Mouse (Mus musculus) heart, postnatal 0 days (tissue): ENCODE results near the gene Dmc1.

Source experiments
- CTCF ChIP-seq: IDR thresholded peaks from 2 replicates; pipeline ENCODE4 v1.5.1; 2016; ENCODE audit warnings: antibody characterized with exemption, control low read depth, low read depth
- EP300 ChIP-seq: IDR thresholded peaks from 2 replicates; pipeline ENCODE4 v1.6.1; 2016; ENCODE audit warnings: antibody characterized with exemption, low read depth

DNA sequence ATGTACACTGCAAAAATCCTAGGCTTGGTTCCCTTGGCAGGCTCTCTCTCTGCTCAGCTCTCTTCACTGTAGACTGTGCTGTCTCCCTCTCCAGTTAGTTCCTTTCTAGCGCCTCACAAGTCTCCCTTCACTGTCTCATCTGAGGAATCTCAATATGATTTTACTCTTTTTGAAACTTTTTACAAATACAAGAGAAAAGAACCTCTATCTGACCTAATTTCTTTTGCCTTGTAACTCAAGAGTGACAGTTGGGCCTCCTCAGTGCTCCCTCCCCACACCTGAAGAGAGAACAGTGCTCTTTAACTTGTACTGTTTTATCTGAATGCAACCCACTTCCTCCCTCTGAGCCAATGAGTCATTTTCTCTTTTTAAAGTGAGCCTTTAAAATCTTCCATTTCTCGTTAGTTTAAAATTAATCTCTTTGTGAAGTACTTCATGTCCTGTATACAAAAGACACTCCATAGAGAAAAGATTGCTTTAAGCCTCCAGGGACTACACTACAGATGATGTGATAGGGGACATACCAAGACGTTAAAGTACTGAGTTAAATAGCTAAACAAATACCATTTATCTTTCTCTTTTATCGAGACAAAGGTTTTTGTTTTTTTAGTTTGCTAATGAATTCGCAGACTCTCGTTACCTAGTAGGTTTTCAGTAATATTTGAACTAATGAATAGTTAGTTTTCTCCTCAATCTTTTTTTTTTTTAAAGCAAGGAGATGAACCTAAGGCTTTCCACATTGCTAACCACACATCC lies 27.1 kb downstream of the Dmc1 start:
- TF ChIP-seq CTCF (no peak), EP300 (no peak)
